Mouse (Mus musculus) lung, postnatal 0 days (tissue): ENCODE results near the gene Inava. TPM values are rescaled to one million over a fixed set of nuclear protein-coding genes. Genes with fewer than 3 reads are reported as not detected.

Experiments
- ATAC-seq: fragments of 200-750 bp; cut with Nextera tagmentation; 2 replicates; pipeline ENCODE4 v1.8.0; 2017; ENCODE audit warnings: moderate library complexity
- DNase-seq: peaks from one replicate; pipeline ENCODE4 v3.0.0-alpha.2; 2016; ENCODE audit warnings: low spot score
- H3K27ac ChIP-seq: fragments of 300-500 bp; sonication (generic); 2 replicates; pipeline ENCODE4 v1.5.1; 2014; ENCODE audit warnings: antibody characterized with exemption, mild to moderate bottlenecking, low read length, mixed read lengths
- H3K27me3 ChIP-seq: fragments of 300-500 bp; sonication (generic); replicated peaks from 2 replicates; pipeline ENCODE4 v1.6.1; 2014; ENCODE audit warnings: low read length, mixed read lengths; ENCODE audit not compliant: insufficient read depth
- H3K36me3 ChIP-seq: fragments of 300-500 bp; sonication (generic); 2 replicates; pipeline ENCODE4 v1.6.1; 2014; ENCODE audit warnings: low read length, mixed read lengths; ENCODE audit not compliant: insufficient read depth
- H3K4me1 ChIP-seq: fragments of 300-500 bp; sonication (generic); 2 replicates; pipeline ENCODE4 v1.6.1; 2014; ENCODE audit warnings: antibody characterized with exemption, low read depth, low read length, mixed read lengths; ENCODE audit not compliant: insufficient read depth
- H3K4me2 ChIP-seq: fragments of 300-500 bp; sonication (generic); replicated peaks from 2 replicates; pipeline ENCODE4 v1.6.1; 2014; ENCODE audit warnings: low read depth, mild to moderate bottlenecking, low read length, moderate library complexity, mixed read lengths
- H3K4me3 ChIP-seq: fragments of 300-500 bp; sonication (generic); 2 replicates; pipeline ENCODE4 v1.5.1; 2014; ENCODE audit warnings: low read depth, low read length
- H3K9ac ChIP-seq: fragments of 300-500 bp; sonication (generic); replicated peaks from 2 replicates; pipeline ENCODE4 v1.6.1; 2014; ENCODE audit warnings: low read depth, mild to moderate bottlenecking
- H3K9me3 ChIP-seq: fragments of 300-500 bp; sonication (generic); 2 replicates; pipeline ENCODE4 v1.6.1; 2016; ENCODE audit warnings: low read length, mixed read lengths
- CTCF ChIP-seq: IDR thresholded peaks from 2 replicates; pipeline ENCODE4 v1.5.1; 2016; ENCODE audit warnings: antibody characterized with exemption, mild to moderate bottlenecking
- EP300 ChIP-seq: IDR thresholded peaks from 2 replicates; pipeline ENCODE4 v1.6.1; 2016; ENCODE audit warnings: antibody characterized with exemption, mild to moderate bottlenecking, control low read depth
- WGBS: fragments of 180-500 bp; shearing (Covaris S2); extraction: QIAGEN DNeasy Blood & Tissue Kit; methylation state at CpG from one replicate; pipeline ENCODE4 v1.1.7; 2014; 5-methylcytosine and 5-hydroxymethylcytosine counted together
- polyA plus RNA-seq: library from polyadenylated mRNA; unstranded; fragments of >200 nt; fragmentation: Nextera tagmentation; extraction: Ambion mirVana; gene quantifications from 2 replicates; pipeline ENCODE4 v1.2.1, GENCODE M21; 2015

The Inava gene
- 8.6 and 10.6 TPM in 2 replicates for polyA plus RNA-seq

DNA sequence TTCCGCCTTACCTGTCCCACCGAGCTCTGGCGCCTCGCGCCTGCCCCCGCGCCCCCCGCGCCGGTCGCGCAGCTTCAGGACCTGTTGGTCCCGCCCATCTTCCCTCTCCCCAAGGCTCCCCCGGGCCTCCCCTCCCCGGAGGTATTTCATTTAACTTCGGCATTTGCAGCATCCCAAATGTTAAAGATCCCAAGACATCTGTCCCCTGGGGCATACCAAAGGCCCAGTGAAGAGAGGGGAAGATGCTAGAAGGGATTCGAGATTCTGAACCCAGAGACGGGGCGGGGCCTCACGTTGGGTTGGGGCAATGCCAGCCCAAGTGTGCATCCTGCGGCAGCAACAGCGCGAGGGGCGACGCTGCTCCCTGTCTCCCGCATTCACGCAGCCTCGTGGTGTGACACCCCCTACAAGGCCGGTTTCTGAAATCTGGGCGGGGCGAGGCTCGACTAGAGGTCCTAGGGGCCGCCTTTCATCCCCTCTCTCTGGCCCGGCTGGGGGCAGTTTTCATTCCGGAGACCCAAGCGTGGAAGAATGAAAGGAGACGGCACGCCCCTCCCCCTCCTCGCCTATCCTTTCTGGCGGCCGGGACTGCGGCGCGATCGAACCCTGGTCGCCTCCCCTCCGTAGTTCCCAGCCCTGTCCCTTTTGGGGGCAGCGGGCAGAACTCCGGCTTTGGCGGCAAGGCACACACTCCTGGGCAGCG lies at the start of gene Inava:
Gene Inava, minus strand, starts transcription at position 373 of the 703 bp plus-strand sequence.
- WGBS, result 1% methylated on average over 47 of the region's 51 CpGs
- Histone ChIP-seq H3K4me1 (peaks cover 3% of the 10 kb centered on the region; the same call in 1 of the 2 replicates), H3K9ac (0 out of 2 replicates have a peak within 1 kb of the TSS, but pooled peaks have one; percentile 19), H3K9me3 (no peaks in the 10 kb centered on the region), H3K4me2 (peak within 1 kb of the TSS; percentile 82), H3K36me3 (no peaks in the 10 kb centered on the region), H3K27me3 (0 out of 2 replicates have a peak, but pooled peaks cover 7% of the 10 kb centered on the region), H3K27ac (peak within 1 kb of the TSS; percentile 43; the same call in 1 of the 2 replicates), H3K4me3 (peak within 1 kb of the TSS; percentile 49)
- TF ChIP-seq EP300 (no peak), CTCF (no peak; the same call in none of the 2 replicates)
- ATAC-seq (peak; percentile 16), DNase-seq (peak; percentile 58)

DNA sequence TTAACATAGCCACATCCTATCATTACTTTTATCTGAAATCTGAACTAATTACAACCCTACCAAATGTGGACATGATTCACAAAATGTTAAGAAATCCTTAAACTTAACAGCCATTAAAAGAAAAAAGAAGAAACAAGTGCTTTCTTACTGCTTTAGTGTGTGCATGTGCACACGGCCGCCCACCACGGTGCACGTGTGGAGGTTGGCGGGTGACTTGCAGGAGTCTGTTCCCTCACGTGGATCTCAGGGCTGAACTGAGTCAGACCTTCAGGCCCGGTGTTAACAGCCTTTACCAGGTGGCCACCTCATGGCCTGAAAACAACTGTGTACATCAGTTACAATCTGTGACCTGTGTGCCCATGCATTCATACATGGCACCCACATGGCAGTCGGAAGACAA lies 43.3 kb upstream of the Inava start:
- WGBS, result 91% methylated on average over 8 of the region's 8 CpGs
- Histone ChIP-seq H3K36me3 (peaks cover 53% of the 10 kb centered on the region), H3K4me1 (no peaks in the 10 kb centered on the region), H3K4me3 (no peak overlapping the region), H3K27me3 (no peaks in the 10 kb centered on the region), H3K27ac (no peak overlapping the region), H3K4me2 (no peak overlapping the region), H3K9ac (no peak overlapping the region), H3K9me3 (no peaks in the 10 kb centered on the region)
- DNase-seq (no peak), ATAC-seq (no peak)
- TF ChIP-seq EP300, result no peak
- TF ChIP-seq CTCF, result no peak

DNA sequence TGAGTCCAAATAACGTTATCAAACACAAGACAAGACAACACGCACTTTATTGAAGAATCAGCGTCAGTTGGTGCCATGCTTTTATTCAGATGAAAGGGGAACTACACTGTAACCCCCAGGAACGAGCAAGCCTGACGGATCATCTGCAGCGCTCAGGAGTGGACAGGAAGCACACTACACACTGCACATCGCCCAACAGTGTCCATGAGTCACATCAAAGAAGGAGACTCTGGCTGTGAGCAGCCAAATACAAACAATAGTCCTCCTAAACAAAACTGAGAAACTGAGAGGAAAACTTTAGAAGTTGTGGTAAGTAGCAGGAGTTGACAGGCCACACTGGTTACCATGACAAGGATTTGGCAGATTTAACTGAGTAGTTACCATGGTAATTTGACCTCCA lies 34.2 kb upstream of the Inava start:
- no peaks in the 10 kb centered on the region for H3K27me3 ChIP-seq
- H3K4me1 ChIP-seq, result no peaks in the 10 kb centered on the region
- no peak overlapping the region for H3K27ac ChIP-seq
- ATAC-seq (peak; percentile 66), DNase-seq (peak; percentile 17)
- no peak for TF ChIP-seq CTCF
- no peak for TF ChIP-seq EP300
- H3K9ac ChIP-seq, result no peak overlapping the region
- peaks cover 15% of the 10 kb centered on the region; the same call in 1 of the 2 replicates for H3K36me3 ChIP-seq
- no peak overlapping the region for H3K4me2 ChIP-seq
- 46% methylated on average over 7 of the region's 7 CpGs for WGBS
- no peak overlapping the region for H3K4me3 ChIP-seq
- no peaks in the 10 kb centered on the region for H3K9me3 ChIP-seq

DNA sequence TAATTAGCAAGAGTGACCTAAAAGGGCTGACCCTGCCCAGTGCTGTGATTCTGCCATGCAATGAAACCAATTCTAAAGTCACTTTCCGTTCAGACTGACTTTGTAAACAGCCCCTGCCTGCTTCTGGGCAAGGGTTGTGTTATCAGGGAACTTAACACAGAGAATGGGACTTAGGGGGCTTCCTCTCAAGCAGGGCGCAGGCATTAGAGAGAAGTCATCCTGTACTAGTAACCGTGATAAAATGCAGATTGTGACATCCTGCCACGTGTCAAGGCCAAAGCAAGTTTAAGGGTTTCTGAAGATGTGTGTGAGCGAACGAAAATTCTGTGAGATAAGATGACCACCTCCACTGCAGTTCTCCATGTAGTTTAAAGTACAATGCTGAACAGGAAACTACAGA lies 32.1 kb upstream of the Inava start:
- Histone ChIP-seq H3K4me2 (no peak overlapping the region), H3K9ac (no peak overlapping the region), H3K9me3 (no peaks in the 10 kb centered on the region), H3K36me3 (peaks cover 4% of the 10 kb centered on the region; the same call in 1 of the 2 replicates), H3K27me3 (peaks cover 5% of the 10 kb centered on the region), H3K27ac (no peak overlapping the region), H3K4me1 (no peaks in the 10 kb centered on the region), H3K4me3 (no peak overlapping the region)
- no peak for ATAC-seq
- DNase-seq, result no peak
- 49% methylated on average over 6 of the region's 6 CpGs for WGBS
- no peak for TF ChIP-seq CTCF
- no peak for TF ChIP-seq EP300

DNA sequence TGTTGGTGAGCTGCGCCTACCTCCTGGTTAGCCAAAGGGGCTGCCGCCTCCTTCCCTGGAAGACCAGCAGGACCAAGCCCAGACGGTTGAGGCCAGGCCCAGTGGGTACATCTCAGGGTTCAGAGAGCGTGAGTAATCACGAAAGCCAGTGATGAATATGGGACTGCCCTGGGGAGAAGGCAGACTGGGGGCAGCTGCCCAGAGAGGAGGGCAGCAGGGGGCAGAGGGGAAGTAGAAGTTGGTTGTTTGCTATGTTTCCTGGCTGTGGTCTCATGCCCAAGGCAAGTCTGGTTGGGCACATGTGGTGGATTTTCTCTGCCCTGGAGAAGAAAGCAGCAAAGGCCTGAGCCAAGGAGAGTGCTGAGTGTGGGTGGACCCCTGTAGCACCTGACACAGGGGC lies 29.3 kb upstream of the Inava start:
- no peak for ATAC-seq
- TF ChIP-seq EP300, result no peak
- no peak for TF ChIP-seq CTCF
- H3K9me3 ChIP-seq, result no peaks in the 10 kb centered on the region
- H3K9ac ChIP-seq, result no peak overlapping the region
- WGBS, result 80% methylated on average over 5 of the region's 5 CpGs
- no peak overlapping the region for H3K4me2 ChIP-seq
- DNase-seq, result no peak
- H3K4me3 ChIP-seq, result no peak overlapping the region
- H3K36me3 ChIP-seq, result no peaks in the 10 kb centered on the region
- peaks cover 10% of the 10 kb centered on the region for H3K4me1 ChIP-seq
- H3K27ac ChIP-seq, result no peak overlapping the region
- H3K27me3 ChIP-seq, result peaks cover 27% of the 10 kb centered on the region

DNA sequence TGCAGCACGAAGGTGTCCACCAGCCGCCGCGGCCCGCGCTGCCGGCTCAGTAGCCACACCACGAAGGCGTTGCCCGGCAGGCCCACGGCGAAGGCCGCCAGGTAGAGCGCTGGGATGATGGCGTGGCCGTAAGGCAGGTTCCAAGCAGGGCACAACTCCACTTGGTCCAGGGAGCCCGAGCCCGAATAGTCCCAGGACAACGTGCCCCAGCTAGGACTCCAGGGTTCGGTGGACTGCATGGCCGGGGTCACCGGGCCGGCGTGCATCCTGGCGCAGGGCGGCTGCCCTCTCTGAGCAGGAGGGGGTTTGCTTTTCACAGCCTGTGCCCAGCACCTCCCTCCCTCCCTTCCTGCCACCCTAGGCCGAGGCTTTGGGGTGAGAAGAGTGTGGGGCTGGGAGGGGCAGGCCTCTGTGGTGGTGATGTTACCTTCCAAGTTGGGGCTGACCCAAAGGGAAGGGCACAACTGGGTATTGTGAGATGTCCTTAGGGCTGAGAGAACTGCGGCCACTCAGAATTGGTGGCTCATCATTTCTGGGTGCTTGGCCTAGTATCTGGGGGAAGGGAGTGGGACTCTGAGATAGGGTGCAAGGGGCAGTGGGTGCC lies 26.7 kb upstream of the Inava start, which contains the start of gene Gpr25:
Gene Gpr25, minus strand, starts transcription at position 239 of the 604 bp plus-strand sequence.
- H3K4me2 ChIP-seq, result peak within 1 kb of the TSS; percentile 93
- H3K27ac ChIP-seq, result no peak within 1 kb of the TSS
- peak within 1 kb of the TSS; percentile 47 for H3K4me3 ChIP-seq
- H3K36me3 ChIP-seq, result no peaks in the 10 kb centered on the region
- 0 out of 2 replicates have a peak, but pooled peaks have one; percentile 4 for ATAC-seq
- no peak within 1 kb of the TSS for H3K9ac ChIP-seq
- H3K27me3 ChIP-seq, result peaks cover 34% of the 10 kb centered on the region
- no peaks in the 10 kb centered on the region for H3K9me3 ChIP-seq
- 23% methylated on average over 14 of the region's 28 CpGs for WGBS
- peaks cover 10% of the 10 kb centered on the region for H3K4me1 ChIP-seq
- TF ChIP-seq CTCF (no peak), EP300 (no peak)
- no peak for DNase-seq
